Mouse (Mus musculus) ES-E14 (cell line): ENCODE data around the gene Gm10188.

Experiments used
- CHD2 ChIP-seq: IDR thresholded peaks from 2 replicates; pipeline ENCODE4 v1.6.1; 2014; ENCODE audit warnings: mild to moderate bottlenecking, low read depth, low read length, inconsistent platforms
- ZC3H11A ChIP-seq: IDR thresholded peaks from 2 replicates; pipeline ENCODE4 v1.6.1; 2012; ENCODE audit warnings: low read depth, mild to moderate bottlenecking, inconsistent platforms, low read length, borderline replicate concordance
- ZNF384 ChIP-seq: IDR thresholded peaks from 2 replicates; pipeline ENCODE4 v1.6.1; 2012; ENCODE audit warnings: low read depth, low read length, inconsistent platforms

DNA sequence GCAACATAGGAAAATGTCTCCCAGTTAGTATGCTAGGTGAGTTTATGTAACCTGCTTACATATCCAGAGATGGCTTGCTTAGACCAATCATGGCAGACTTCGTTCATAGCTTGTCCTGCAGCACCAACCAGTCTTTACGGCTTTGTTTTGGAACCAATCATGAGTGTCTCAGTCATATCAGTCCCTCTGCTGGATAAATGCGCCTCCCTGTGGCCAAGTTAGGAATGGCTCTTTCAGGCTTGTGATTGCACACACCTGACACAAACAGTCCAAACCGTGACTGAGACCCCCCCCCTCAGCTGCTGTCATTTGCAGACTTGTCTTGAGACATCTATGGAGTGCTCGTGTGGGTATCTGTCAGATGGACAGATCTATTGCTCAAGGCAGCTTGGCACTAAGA, 31.5 kb upstream of the Gm10188 start:
- TF ChIP-seq ZNF384 (no peak), CHD2 (no peak), ZC3H11A (peak; percentile 39; the same call in 1 of the 2 replicates)
